Mouse (Mus musculus) layer of hippocampus, postnatal 14 days (tissue): ENCODE measurements around the gene Myo5a. TPM values are rescaled to one million over a fixed set of nuclear protein-coding genes. Genes with fewer than 3 reads are reported as not detected.

Experiments used
- total RNA-seq, 2 experiments: library from RNA; stranded (reverse); gene quantifications; 2 replicates each; pipeline ENCODE4 v1.2.3; 2021

The Myo5a gene
- total RNA-seq, 2 experiments from 2014 or later: 190 to 199 TPM

Other genes with a start within 250 kb of the Myo5a start
- gene Onecut1, start 209.1 kb upstream of the Myo5a start, total RNA-seq: under 1 TPM; 0.23 to 0.26 TPM
- gene Fam214a, start 118.1 kb upstream of the Myo5a start, total RNA-seq: 10 to 100 TPM; 44.9 to 60.2 TPM
- 100 to 1,000 TPM; 162 TPM for gene Arpp19, start 33.4 kb upstream of the Myo5a start, total RNA-seq
- 1 to 10 TPM in 1 of 2 experiments, under 1 TPM in 1; 0.58 to 1.6 TPM for gene Myo5c, start 161.0 kb downstream of the Myo5a start, total RNA-seq
- gene Gnb5, start 235.3 kb downstream of the Myo5a start, total RNA-seq: 100 to 1,000 TPM; 115 to 120 TPM